Mouse (Mus musculus) erythroblast, embryonic 14.5 days (primary cell): Measurements from ENCODE around the gene 4933428G20Rik.

Experiments used
- GATA1 ChIP-seq: IDR thresholded peaks from 2 replicates; pipeline ENCODE4 v1.6.1; 2012; ENCODE audit warnings: low read length, inconsistent platforms, mixed read lengths
- TAL1 ChIP-seq: IDR thresholded peaks from 3 replicates; pipeline ENCODE4 v1.6.1; 2012; ENCODE audit warnings: low read length, inconsistent platforms, mixed read lengths

DNA sequence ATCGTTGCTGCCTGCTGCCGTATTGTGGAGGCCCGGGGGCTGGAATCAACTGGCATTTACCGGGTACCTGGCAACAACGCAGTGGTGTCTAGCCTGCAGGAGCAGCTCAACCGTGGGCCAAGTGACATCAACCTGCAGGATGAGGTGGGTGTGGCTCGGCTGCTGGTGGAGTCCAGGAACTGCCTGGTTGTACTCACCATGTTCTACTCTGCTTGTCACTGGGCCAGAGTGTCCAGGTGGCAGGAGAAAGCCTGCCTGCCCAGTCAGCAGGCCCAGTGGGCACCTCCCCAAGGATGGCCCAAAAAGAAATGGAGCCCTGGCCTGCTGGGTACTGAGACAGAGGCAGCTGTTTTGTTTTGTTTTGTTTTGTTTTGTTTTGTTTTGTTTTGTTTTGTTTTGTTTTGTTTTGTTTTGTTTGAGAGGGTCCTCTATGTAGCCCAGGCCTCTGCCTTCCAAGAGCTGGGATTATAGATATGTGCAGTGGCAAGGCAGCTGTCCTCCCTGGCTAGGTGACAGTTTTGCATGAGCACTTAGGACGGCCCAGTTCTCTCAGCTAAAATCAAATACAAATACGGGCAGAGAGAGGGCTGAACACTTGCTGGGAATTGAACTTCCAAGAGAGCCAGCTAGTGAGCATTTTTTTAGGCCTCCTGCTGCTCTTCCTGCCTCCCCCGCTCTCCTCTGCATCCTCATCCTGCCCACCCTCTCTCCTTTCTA lies 33.5 kb downstream of the 4933428G20Rik start:
- TF ChIP-seq GATA1, result no peak
- no peak for TF ChIP-seq TAL1
